Mouse (Mus musculus): ENCODE data around the gene Adssl1.

GRCm38 (mm10) chr12:112673576-112674091, 53.8 kb downstream of the Adssl1 start:
- TF ChIP-seq POLR2A (IDR thresholded peaks at IDR 0.05; ENCODE audit: low read depth, low read length), result no peak
- TF ChIP-seq ZC3H11A (IDR thresholded peaks at IDR 0.05; ENCODE audit: low read depth, low read length), result no peak
- TF ChIP-seq SIN3A (IDR thresholded peaks at IDR 0.05; ENCODE audit: low read length), result no peak
- no peak for TF ChIP-seq CHD2 (IDR thresholded peaks at IDR 0.05; ENCODE audit: low read length)
- no peak for TF ChIP-seq PAX5 (IDR thresholded peaks at IDR 0.05; ENCODE audit: low read length)
- no peak for TF ChIP-seq MAX (IDR thresholded peaks at IDR 0.05; ENCODE audit: low read length)
- TF ChIP-seq E2F4 (IDR thresholded peaks at IDR 0.05; ENCODE audit: insufficient replicate concordance, low read depth, low read length), result no peak
- TF ChIP-seq CTCF (conservative IDR thresholded peaks at IDR 0.05 in 1 of 2, IDR thresholded peaks at IDR 0.05 in 1 of 2; ENCODE audit: low read depth in 2 of 2, low read length in 2 of 2), result no peak
- no peak for TF ChIP-seq MAFK (IDR thresholded peaks at IDR 0.05; ENCODE audit: insufficient replicate concordance, low read length)
- no peak for TF ChIP-seq RCOR1 (conservative IDR thresholded peaks at IDR 0.05; ENCODE audit: low read depth, low read length)
- no peak for TF ChIP-seq RAD21 (IDR thresholded peaks at IDR 0.05; ENCODE audit: low read depth, low read length)
- TF ChIP-seq NRF1 (IDR thresholded peaks at IDR 0.05; ENCODE audit: low read depth, low read length), result no peak
